Mouse (Mus musculus): Measurements from ENCODE around the gene Gse1. TPM values are rescaled to one million over a fixed set of nuclear protein-coding genes. Genes with fewer than 3 reads are reported as not detected.

The Gse1 gene
- polyA plus RNA-seq, 1 experiment = 55.9 TPM

GRCm38 (mm10) chr8:120282465-120282864 is 54.2 kb downstream of the Gse1 start:
- WGBS = 81% methylated on average over 5 of the region's 5 CpGs
- Histone ChIP-seq H3K4me1 (ENCODE audit: control insufficient read depth, insufficient read depth, insufficient read length, low read length) (peaks cover 12% of the 10 kb centered on the region), H3K27ac (ENCODE audit: insufficient read depth, low read depth, low read length) (no peak overlapping the region), H3K36me3 (ENCODE audit: control insufficient read depth, insufficient read depth, low read length) (no peaks in the 10 kb centered on the region), H3K27me3 (ENCODE audit: control insufficient read depth, insufficient read depth, low read length) (no peaks in the 10 kb centered on the region), H3K4me3 (ENCODE audit: low read depth, low read length) (no peak overlapping the region)
- TF ChIP-seq CTCF (IDR thresholded peaks at IDR 0.05; ENCODE audit: extremely low read depth, insufficient read length, insufficient replicate concordance, low read depth, low read length) (no peak), POLR2A (IDR thresholded peaks at IDR 0.05; ENCODE audit: low read depth, low read length) (no peak)

GRCm38 (mm10) chr8:120284265-120284664 is 56.0 kb downstream of the Gse1 start:
- Histone ChIP-seq H3K4me1 (ENCODE audit: control insufficient read depth, insufficient read depth, insufficient read length, low read length) (peaks cover 10% of the 10 kb centered on the region), H3K27ac (ENCODE audit: insufficient read depth, low read depth, low read length) (no peak overlapping the region), H3K27me3 (ENCODE audit: control insufficient read depth, insufficient read depth, low read length) (no peaks in the 10 kb centered on the region), H3K4me3 (ENCODE audit: low read depth, low read length) (no peak overlapping the region), H3K36me3 (ENCODE audit: control insufficient read depth, insufficient read depth, low read length) (no peaks in the 10 kb centered on the region)
- no peak for TF ChIP-seq CTCF (IDR thresholded peaks at IDR 0.05; ENCODE audit: extremely low read depth, insufficient read length, insufficient replicate concordance, low read depth, low read length)
- 61% methylated on average over 9 of the region's 9 CpGs for WGBS

DNA sequence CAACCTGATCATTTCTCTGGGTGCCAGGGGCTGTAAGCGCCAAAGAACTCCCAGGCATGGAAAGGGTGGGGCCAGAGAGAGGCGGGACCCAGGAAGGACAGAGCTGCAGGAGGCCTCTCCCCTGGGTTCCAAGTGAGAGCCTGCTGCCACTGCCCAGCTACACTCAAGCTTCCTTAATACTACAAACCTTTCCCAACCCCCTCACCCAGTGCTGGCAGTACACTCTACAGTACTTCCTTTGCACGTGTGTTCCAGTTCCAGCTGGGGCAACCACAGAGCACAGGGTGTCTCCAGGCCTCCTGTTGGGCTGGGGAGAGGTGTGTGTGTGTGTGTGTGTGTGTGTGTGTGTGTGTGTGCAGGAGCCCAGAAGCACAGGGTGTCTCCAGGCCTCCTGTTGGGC is 56.8 kb downstream of the Gse1 start:
- TF ChIP-seq CTCF (IDR thresholded peaks at IDR 0.05; ENCODE audit: extremely low read depth, insufficient read length, insufficient replicate concordance, low read depth, low read length) (no peak), POLR2A (IDR thresholded peaks at IDR 0.05; ENCODE audit: low read depth, low read length) (no peak)
- WGBS = 7% methylated on average over 3 of the region's 3 CpGs
- Histone ChIP-seq H3K4me3 (ENCODE audit: low read depth, low read length) (no peak overlapping the region), H3K27me3 (ENCODE audit: control insufficient read depth, insufficient read depth, low read length) (no peaks in the 10 kb centered on the region), H3K27ac (ENCODE audit: insufficient read depth, low read depth, low read length) (no peak overlapping the region), H3K4me1 (ENCODE audit: control insufficient read depth, insufficient read depth, insufficient read length, low read length) (peaks cover 10% of the 10 kb centered on the region), H3K36me3 (ENCODE audit: control insufficient read depth, insufficient read depth, low read length) (no peaks in the 10 kb centered on the region)

GRCm38 (mm10) chr8:120285878-120286277 is 57.6 kb downstream of the Gse1 start:
- H3K4me3 ChIP-seq (ENCODE audit: low read depth, low read length) = no peak overlapping the region

GRCm38 (mm10) chr8:120288122-120288908 is 60.1 kb downstream of the Gse1 start:
- Histone ChIP-seq H3K27me3 (ENCODE audit: control insufficient read depth, insufficient read depth, low read length) (no peaks in the 10 kb centered on the region), H3K27ac (ENCODE audit: insufficient read depth, low read depth, low read length) (no peak overlapping the region), H3K36me3 (ENCODE audit: control insufficient read depth, insufficient read depth, low read length) (no peaks in the 10 kb centered on the region), H3K4me1 (ENCODE audit: control insufficient read depth, insufficient read depth, insufficient read length, low read length) (peaks cover 10% of the 10 kb centered on the region), H3K4me3 (ENCODE audit: low read depth, low read length) (no peak overlapping the region)
- TF ChIP-seq CTCF (IDR thresholded peaks at IDR 0.05; ENCODE audit: extremely low read depth, insufficient read length, insufficient replicate concordance, low read depth, low read length) = peak; percentile 91; the same call in 1 of the 2 replicates
- TF ChIP-seq POLR2A (IDR thresholded peaks at IDR 0.05; ENCODE audit: low read depth, low read length) = no peak
- WGBS = 63% methylated on average over 21 of the region's 21 CpGs

More at GRCm38 (mm10) chr8:120285878-120286277, 57.6 kb downstream of the Gse1 start:
- H3K36me3 ChIP-seq (ENCODE audit: control insufficient read depth, insufficient read depth, low read length) = no peaks in the 10 kb centered on the region
- H3K27me3 ChIP-seq (ENCODE audit: control insufficient read depth, insufficient read depth, low read length) = no peaks in the 10 kb centered on the region
- peaks cover 10% of the 10 kb centered on the region for H3K4me1 ChIP-seq (ENCODE audit: control insufficient read depth, insufficient read depth, insufficient read length, low read length)
- TF ChIP-seq POLR2A (IDR thresholded peaks at IDR 0.05; ENCODE audit: low read depth, low read length) = no peak
- no peak for TF ChIP-seq CTCF (IDR thresholded peaks at IDR 0.05; ENCODE audit: extremely low read depth, insufficient read length, insufficient replicate concordance, low read depth, low read length)
- no peak overlapping the region for H3K27ac ChIP-seq (ENCODE audit: insufficient read depth, low read depth, low read length)
- 64% methylated on average over 9 of the region's 9 CpGs for WGBS

DNA sequence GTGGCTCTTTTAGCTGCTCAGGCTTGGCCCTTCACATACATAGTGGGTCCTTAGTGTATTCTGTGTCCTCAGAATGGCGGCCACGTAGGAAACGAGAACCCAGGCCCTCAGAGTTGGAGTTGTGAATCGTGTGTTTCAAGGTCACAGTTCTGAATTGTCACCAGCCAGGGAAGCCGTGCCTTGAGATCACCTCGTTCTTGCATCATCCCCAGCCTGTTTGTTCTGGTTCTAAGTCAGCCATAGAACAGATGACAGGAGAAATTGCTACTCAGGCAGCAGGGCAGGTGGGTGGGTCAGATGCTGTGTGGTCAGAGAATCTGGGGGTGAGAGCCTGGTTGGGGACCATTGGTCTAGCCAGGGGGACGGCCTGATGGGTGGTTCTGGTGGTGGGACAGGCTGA is 60.9 kb downstream of the Gse1 start:
- H3K4me3 ChIP-seq (ENCODE audit: low read depth, low read length) = no peak overlapping the region
- WGBS = 81% methylated on average over 7 of the region's 7 CpGs
- no peak overlapping the region for H3K27ac ChIP-seq (ENCODE audit: insufficient read depth, low read depth, low read length)
- H3K36me3 ChIP-seq (ENCODE audit: control insufficient read depth, insufficient read depth, low read length) = no peaks in the 10 kb centered on the region
- TF ChIP-seq POLR2A (IDR thresholded peaks at IDR 0.05; ENCODE audit: low read depth, low read length) = no peak
- TF ChIP-seq CTCF (IDR thresholded peaks at IDR 0.05; ENCODE audit: extremely low read depth, insufficient read length, insufficient replicate concordance, low read depth, low read length) = no peak
- H3K4me1 ChIP-seq (ENCODE audit: control insufficient read depth, insufficient read depth, insufficient read length, low read length) = peaks cover 10% of the 10 kb centered on the region
- H3K27me3 ChIP-seq (ENCODE audit: control insufficient read depth, insufficient read depth, low read length) = no peaks in the 10 kb centered on the region

DNA sequence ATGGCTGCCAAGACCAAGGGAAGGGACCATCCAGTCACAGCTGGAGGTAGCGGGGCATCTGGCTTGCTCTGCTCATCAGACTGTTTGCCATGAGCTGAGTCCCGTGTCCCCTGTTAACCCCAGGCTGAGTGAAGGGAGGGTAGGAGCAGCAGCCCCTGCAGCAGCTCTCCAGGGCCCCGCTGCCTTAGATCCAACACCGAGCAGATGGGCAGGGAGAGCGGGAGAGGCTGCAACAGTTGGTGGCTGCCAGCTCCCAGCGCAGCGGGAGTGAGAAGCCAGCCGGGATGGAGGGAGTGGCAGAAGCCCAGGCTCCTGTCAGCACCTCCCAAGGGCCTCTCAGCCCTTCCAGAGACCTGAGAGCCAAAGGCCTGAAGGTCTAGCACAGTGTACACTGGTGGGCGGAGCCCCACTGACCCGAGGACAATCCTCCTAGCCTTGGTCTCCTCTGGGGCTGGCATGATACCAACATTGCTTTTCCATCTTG is 61.5 kb downstream of the Gse1 start:
- WGBS = 58% methylated on average over 10 of the region's 10 CpGs
- peaks cover 9% of the 10 kb centered on the region for H3K4me1 ChIP-seq (ENCODE audit: control insufficient read depth, insufficient read depth, insufficient read length, low read length)
- H3K4me3 ChIP-seq (ENCODE audit: low read depth, low read length) = no peak overlapping the region
- TF ChIP-seq CTCF (IDR thresholded peaks at IDR 0.05; ENCODE audit: extremely low read depth, insufficient read length, insufficient replicate concordance, low read depth, low read length) (no peak), POLR2A (IDR thresholded peaks at IDR 0.05; ENCODE audit: low read depth, low read length) (no peak)
- no peak overlapping the region for H3K27ac ChIP-seq (ENCODE audit: insufficient read depth, low read depth, low read length)
- no peaks in the 10 kb centered on the region for H3K36me3 ChIP-seq (ENCODE audit: control insufficient read depth, insufficient read depth, low read length)
- H3K27me3 ChIP-seq (ENCODE audit: control insufficient read depth, insufficient read depth, low read length) = no peaks in the 10 kb centered on the region
